Mouse (Mus musculus) hindbrain, postnatal 0 days (tissue): Measurements from ENCODE around the gene Phactr4. TPM values are rescaled to one million over a fixed set of nuclear protein-coding genes. Genes with fewer than 3 reads are reported as not detected.

ENCODE experiments used
- ATAC-seq: fragments of 200-750 bp; cut with Nextera tagmentation; 2 replicates; pipeline ENCODE4 v1.8.0; 2017; ENCODE audit warnings: mild to moderate bottlenecking, moderate TSS enrichment, moderate library complexity
- DNase-seq: peaks from one replicate; pipeline ENCODE4 v3.0.0-alpha.2; 2015; ENCODE audit warnings: low spot score
- H3K27ac ChIP-seq: fragments of 300-500 bp; sonication (generic); 2 replicates; pipeline ENCODE4 v1.5.1; 2014; ENCODE audit warnings: mild to moderate bottlenecking
- H3K27me3 ChIP-seq: fragments of 300-500 bp; sonication (generic); 2 replicates; pipeline ENCODE4 v1.6.1; 2014; ENCODE audit warnings: low read length, mixed read lengths; ENCODE audit not compliant: insufficient read depth
- H3K36me3 ChIP-seq: fragments of 300-500 bp; sonication (generic); 2 replicates; pipeline ENCODE4 v1.6.1; 2014; ENCODE audit warnings: low read length, mixed read lengths; ENCODE audit not compliant: insufficient read depth
- H3K4me1 ChIP-seq: fragments of 300-500 bp; sonication (generic); 2 replicates; pipeline ENCODE4 v1.6.1; 2014; ENCODE audit warnings: antibody characterized with exemption, low read length, mixed read lengths; ENCODE audit not compliant: insufficient read depth
- H3K4me2 ChIP-seq: fragments of 300-500 bp; sonication (generic); 2 replicates; pipeline ENCODE4 v1.6.1; 2014; ENCODE audit warnings: low read depth, mild to moderate bottlenecking, low read length, moderate library complexity, mixed read lengths
- H3K4me3 ChIP-seq: fragments of 300-500 bp; sonication (generic); 2 replicates; pipeline ENCODE4 v1.5.1; 2014; ENCODE audit warnings: low read length
- H3K9ac ChIP-seq: fragments of 300-500 bp; sonication (generic); replicated peaks from 2 replicates; pipeline ENCODE4 v1.6.1; 2014; ENCODE audit warnings: mild to moderate bottlenecking, low read length, moderate library complexity, mixed read lengths
- H3K9me3 ChIP-seq: fragments of 300-500 bp; sonication (generic); 2 replicates; pipeline ENCODE4 v1.6.1; 2016; ENCODE audit warnings: low read length, mixed read lengths
- CTCF ChIP-seq: IDR thresholded peaks from 2 replicates; pipeline ENCODE4 v1.5.1; 2016; ENCODE audit warnings: antibody characterized with exemption, control low read depth, low read depth
- WGBS: fragments of 180-500 bp; shearing (Covaris S2); extraction: QIAGEN DNeasy Blood & Tissue Kit; methylation state at CpG from one replicate; pipeline ENCODE4 v1.1.7; 2014; 5-methylcytosine and 5-hydroxymethylcytosine counted together
- polyA plus RNA-seq: library from polyadenylated mRNA; unstranded; fragments of >200 nt; fragmentation: Nextera tagmentation; extraction: Ambion mirVana; gene quantifications from 2 replicates; pipeline ENCODE4 v1.2.1, GENCODE M21; 2015
- total RNA-seq: library from RNA; depleted of rRNA; stranded (reverse); fragments of >200 nt; gene quantifications from 2 replicates; pipeline ENCODE4 v1.2.3, GENCODE M21; 2014

Gene Phactr4
- total and polyA plus RNA-seq, 2 experiments from 2014 or later, result 4.0 to 5.2 TPM

DNA sequence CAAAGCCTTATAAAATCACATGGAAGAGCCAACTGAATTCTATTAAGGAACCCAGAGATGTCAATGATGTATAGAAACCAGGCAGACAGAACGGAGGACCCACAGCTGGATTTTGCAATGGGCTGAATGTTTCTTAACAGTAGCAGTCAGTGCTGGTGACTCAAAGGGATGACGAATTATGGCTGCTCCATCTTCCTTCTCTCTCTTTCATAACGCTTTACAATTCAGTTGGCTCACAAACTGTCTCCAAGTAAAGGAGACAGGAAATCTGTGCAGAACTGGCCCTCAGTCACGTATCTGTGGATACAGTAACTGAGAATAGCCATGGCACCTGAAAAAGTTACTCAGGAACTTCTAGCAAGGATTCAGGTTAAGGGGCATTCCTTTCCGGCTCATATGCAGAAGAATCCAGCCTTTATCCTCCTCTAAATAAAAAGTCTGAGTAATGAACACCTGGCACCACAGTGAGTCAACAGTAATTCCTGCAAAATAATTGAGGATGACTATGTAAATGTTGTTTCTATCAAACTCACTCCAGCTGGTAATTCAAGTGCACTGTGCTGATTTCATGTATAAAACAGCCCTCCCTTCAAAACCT is 19.1 kb downstream of the Phactr4 start:
- H3K27ac ChIP-seq, result no peak overlapping the region
- 71% methylated on average over 5 of the region's 5 CpGs for WGBS
- H3K9me3 ChIP-seq, result no peaks in the 10 kb centered on the region
- H3K4me3 ChIP-seq, result no peak overlapping the region
- no peak for TF ChIP-seq CTCF
- ATAC-seq, result no peak
- no peak overlapping the region for H3K4me2 ChIP-seq
- DNase-seq, result no peak
- H3K27me3 ChIP-seq, result no peaks in the 10 kb centered on the region
- H3K4me1 ChIP-seq, result no peaks in the 10 kb centered on the region
- H3K36me3 ChIP-seq, result no peaks in the 10 kb centered on the region
- H3K9ac ChIP-seq, result no peak overlapping the region

DNA sequence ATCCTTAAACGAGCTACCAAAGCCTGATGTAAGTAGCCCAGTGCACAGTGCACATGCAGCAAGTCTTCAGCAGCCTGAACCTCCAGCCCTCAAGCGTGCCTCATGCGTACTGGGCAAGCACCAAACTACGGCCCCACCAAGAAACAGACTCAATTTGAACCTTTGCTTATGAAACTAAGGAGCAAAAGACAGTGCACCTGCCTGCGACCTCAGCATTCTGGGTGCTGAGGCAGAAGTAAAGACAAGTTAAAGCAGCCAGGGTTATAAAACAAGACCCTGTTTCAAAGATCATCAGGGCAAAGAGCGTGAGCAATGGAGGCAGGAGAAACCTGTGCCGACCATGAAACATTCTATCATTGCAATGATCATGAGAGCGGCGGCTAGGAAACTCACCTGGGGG is 21.3 kb downstream of the Phactr4 start:
- DNase-seq (no peak), ATAC-seq (no peak)
- 92% methylated on average over 9 of the region's 9 CpGs for WGBS
- H3K4me1 ChIP-seq, result no peaks in the 10 kb centered on the region
- no peak overlapping the region for H3K27ac ChIP-seq
- no peak for TF ChIP-seq CTCF
- no peak overlapping the region for H3K4me2 ChIP-seq
- H3K27me3 ChIP-seq, result no peaks in the 10 kb centered on the region
- no peaks in the 10 kb centered on the region for H3K9me3 ChIP-seq
- no peak overlapping the region for H3K9ac ChIP-seq
- H3K4me3 ChIP-seq, result no peak overlapping the region
- no peaks in the 10 kb centered on the region for H3K36me3 ChIP-seq

DNA sequence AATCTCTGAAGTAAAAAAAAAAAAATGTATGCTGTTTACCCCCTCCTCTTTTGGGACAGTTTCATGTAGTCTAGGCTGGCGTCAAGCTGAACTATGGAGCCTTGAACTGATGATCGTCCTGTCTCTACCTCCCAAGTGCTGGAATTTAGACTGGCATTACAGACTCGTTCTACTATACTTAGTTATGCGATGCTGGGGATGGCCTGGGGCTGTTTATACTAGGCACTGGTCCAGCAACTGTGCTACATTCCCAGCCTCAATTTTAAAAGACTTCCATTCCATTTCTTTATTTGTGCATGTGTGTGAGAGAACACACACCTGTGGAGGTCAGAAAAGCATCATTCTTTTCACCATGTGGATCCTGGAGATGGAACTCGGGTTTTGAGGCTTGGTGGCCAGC is 23.4 kb downstream of the Phactr4 start:
- H3K36me3 ChIP-seq, result no peaks in the 10 kb centered on the region
- DNase-seq, result no peak
- 70% methylated on average over 5 of the region's 5 CpGs for WGBS
- no peaks in the 10 kb centered on the region for H3K9me3 ChIP-seq
- H3K27me3 ChIP-seq, result no peaks in the 10 kb centered on the region
- TF ChIP-seq CTCF, result no peak
- H3K4me2 ChIP-seq, result no peak overlapping the region
- H3K4me1 ChIP-seq, result no peaks in the 10 kb centered on the region
- H3K9ac ChIP-seq, result no peak overlapping the region
- no peak overlapping the region for H3K4me3 ChIP-seq
- no peak overlapping the region for H3K27ac ChIP-seq
- ATAC-seq, result no peak

DNA sequence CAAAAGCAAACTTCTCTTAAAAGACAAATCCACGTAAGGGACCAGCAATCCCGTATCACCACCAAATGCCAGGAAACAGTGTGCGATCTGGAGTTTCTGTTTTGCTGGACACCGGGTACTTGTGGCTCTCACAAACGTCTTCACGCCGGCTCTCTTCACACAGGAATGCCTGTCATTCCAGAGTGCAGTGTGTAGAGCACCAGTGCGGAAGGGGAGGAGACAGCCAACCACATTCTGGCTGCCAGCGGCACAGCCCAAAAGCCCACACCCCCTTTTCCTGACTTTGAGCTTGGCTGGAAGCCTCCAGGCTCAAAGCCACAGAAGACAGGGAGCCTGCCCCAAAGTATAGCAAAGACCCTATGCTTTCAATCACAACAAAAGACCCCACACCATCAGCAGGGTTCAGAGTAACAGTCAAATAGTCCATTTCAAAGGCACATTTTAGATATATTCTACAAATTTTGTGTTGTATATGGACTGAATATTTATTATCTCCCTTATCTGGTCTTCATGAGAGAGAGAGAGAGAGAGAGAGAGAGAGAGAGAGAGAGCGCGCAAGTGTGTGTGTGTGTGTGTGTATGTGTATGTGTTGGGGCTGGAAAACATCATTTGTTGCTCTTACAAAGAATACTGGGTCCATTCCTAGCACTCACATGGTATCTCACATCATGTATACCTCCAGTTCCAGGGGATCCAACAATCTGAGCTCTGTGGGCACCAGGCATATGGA is 24.1 kb downstream of the Phactr4 start:
- H3K36me3 ChIP-seq, result no peaks in the 10 kb centered on the region
- ATAC-seq (peak; percentile 58; the same call in 1 of the 2 replicates), DNase-seq (peak; percentile 71)
- H3K4me1 ChIP-seq, result no peaks in the 10 kb centered on the region
- TF ChIP-seq CTCF, result no peak
- no peak overlapping the region for H3K27ac ChIP-seq
- no peaks in the 10 kb centered on the region for H3K9me3 ChIP-seq
- 0 out of 2 replicates have a peak overlapping the region, but pooled peaks have one; percentile 13 for H3K9ac ChIP-seq
- H3K4me2 ChIP-seq, result peak overlapping the region; percentile 53
- H3K4me3 ChIP-seq, result peak overlapping the region; percentile 21
- WGBS, result 29% methylated on average over 11 of the region's 11 CpGs
- H3K27me3 ChIP-seq, result no peaks in the 10 kb centered on the region

DNA sequence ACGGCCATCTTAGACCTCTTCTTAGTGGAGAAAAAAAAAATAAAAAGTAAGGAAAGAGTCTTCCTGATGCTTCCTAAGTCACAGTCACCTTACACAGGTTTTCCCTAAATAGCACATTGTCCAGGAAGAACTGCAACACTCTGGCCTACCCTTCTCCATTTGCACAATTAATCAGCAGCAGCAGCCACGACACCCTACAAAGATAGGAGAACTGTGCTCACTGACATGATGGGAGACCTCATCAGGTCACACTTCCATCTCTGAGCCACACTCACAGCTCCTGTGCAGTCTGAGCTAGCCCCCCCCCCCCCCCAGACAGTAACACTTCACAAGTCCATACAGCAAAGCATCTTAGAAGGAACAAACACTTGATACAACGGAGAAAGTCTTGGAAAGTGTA is 25.2 kb downstream of the Phactr4 start:
- H3K4me3 ChIP-seq, result no peak overlapping the region
- H3K4me1 ChIP-seq, result no peaks in the 10 kb centered on the region
- no peak for DNase-seq
- no peak for TF ChIP-seq CTCF
- no peaks in the 10 kb centered on the region for H3K9me3 ChIP-seq
- H3K27me3 ChIP-seq, result no peaks in the 10 kb centered on the region
- H3K4me2 ChIP-seq, result no peak overlapping the region
- H3K9ac ChIP-seq, result no peak overlapping the region
- ATAC-seq, result no peak
- 87% methylated on average over 3 of the region's 3 CpGs for WGBS
- no peak overlapping the region for H3K27ac ChIP-seq
- no peaks in the 10 kb centered on the region for H3K36me3 ChIP-seq

DNA sequence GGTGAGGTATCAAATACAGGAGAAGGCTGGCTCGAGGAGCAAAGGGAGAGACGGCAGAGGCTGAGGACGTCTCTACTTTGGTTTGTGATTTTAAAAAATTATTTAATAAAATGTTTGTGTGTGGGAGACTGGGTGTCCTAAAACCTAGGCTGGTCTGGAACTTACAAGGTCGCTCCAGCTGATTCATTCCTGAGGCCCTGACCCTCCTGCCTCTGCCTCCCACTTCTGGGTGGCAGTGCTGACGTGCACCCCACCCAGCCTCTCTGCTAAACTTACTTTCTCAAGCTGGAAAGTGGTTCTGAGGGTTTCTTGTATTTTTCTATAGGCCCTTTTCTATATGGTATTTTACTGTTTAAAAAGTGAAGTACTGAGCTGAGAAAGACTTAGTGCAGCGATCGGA is 26.0 kb downstream of the Phactr4 start:
- no peak for TF ChIP-seq CTCF
- Histone ChIP-seq H3K4me2 (no peak overlapping the region), H3K36me3 (no peaks in the 10 kb centered on the region), H3K27ac (no peak overlapping the region), H3K9me3 (no peaks in the 10 kb centered on the region), H3K9ac (no peak overlapping the region), H3K27me3 (no peaks in the 10 kb centered on the region), H3K4me3 (no peak overlapping the region), H3K4me1 (no peaks in the 10 kb centered on the region)
- DNase-seq (no peak), ATAC-seq (no peak)
- WGBS, result 95% methylated on average over 7 of the region's 7 CpGs
